Mouse (Mus musculus): Measurements from ENCODE around the gene Cant1. TPM values are rescaled to one million over a fixed set of nuclear protein-coding genes. Genes with fewer than 3 reads are reported as not detected.

Cant1 gene
- polyA plus RNA-seq, 1 experiment from 2014 or later: 31.4 TPM

GRCm38 (mm10) chr11:118414270-118414669 is 4.6 kb downstream of the Cant1 start:
- DNase-seq (no peak), ATAC-seq (ENCODE audit: insufficient read depth) (no peak)
- no peak overlapping the region for H3K27ac ChIP-seq (ENCODE audit: low read depth)
- H3K4me2 ChIP-seq: no peak overlapping the region
- 94% methylated on average over 5 of the region's 5 CpGs for WGBS
- H3K36me3 ChIP-seq (ENCODE audit: insufficient read depth): peaks cover 47% of the 10 kb centered on the region
- no peak overlapping the region for H3K9ac ChIP-seq
- no peaks in the 10 kb centered on the region for H3K27me3 ChIP-seq (ENCODE audit: insufficient read depth, low read length)
- no peak overlapping the region for H3K4me3 ChIP-seq (ENCODE audit: low read depth, low read length)
- H3K4me1 ChIP-seq (ENCODE audit: insufficient read depth): peaks cover 4% of the 10 kb centered on the region; the same call in 1 of the 2 replicates
- H3K9me3 ChIP-seq (ENCODE audit: low read depth, low read length): no peaks in the 10 kb centered on the region
- no peak for TF ChIP-seq CTCF (IDR thresholded peaks at IDR 0.05; ENCODE audit: low read depth)

DNA sequence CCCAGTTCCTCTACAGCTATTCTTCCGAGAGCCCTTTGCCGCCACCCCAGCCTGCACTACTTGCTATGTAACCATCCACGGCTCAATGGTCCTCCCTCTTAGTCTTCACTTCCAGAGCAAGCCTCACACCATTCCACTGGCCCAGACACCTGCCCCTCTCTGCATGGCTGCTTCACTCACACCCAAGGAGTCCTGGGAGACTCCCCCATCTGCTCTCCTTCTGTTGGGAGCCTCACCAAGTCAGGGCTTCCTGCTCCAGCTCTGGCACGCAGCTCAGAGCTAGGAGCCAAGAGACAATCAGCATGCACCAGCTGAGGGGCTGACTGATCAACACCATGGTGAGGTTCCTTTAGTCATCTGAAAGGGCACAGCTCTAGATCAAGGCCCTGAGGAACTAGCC is 5.8 kb downstream of the Cant1 start:
- Histone ChIP-seq H3K9ac (no peak overlapping the region), H3K36me3 (ENCODE audit: insufficient read depth) (peaks cover 54% of the 10 kb centered on the region), H3K27me3 (ENCODE audit: insufficient read depth, low read length) (no peaks in the 10 kb centered on the region), H3K9me3 (ENCODE audit: low read depth, low read length) (no peaks in the 10 kb centered on the region), H3K4me1 (ENCODE audit: insufficient read depth) (peaks cover 3% of the 10 kb centered on the region; the same call in 1 of the 2 replicates), H3K27ac (ENCODE audit: low read depth) (no peak overlapping the region), H3K4me3 (ENCODE audit: low read depth, low read length) (no peak overlapping the region), H3K4me2 (no peak overlapping the region)
- TF ChIP-seq CTCF (IDR thresholded peaks at IDR 0.05; ENCODE audit: low read depth): no peak
- WGBS: 84% methylated on average over 4 of the region's 4 CpGs
- no peak for ATAC-seq (ENCODE audit: insufficient read depth)
- DNase-seq: no peak

DNA sequence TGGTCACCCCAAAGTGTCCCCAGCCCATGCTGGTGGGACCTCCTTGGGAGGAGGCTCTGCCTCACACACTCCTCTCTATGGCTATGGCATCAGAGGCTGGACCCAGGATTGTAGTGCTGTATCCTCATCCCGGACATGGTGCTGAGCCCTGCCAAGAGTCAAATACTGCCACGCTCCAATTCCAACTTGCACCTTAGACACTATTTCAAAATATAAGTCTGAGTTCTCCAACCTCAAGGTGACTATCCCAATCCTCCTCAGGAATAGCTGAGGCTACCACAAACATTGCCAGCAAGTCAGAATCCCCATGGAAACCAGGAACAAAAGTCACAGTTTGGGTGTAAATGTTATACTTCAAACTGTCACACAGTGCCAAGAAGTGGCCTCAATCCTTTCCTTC is 6.3 kb downstream of the Cant1 start:
- no peak overlapping the region for H3K27ac ChIP-seq (ENCODE audit: low read depth)
- peaks cover 58% of the 10 kb centered on the region for H3K36me3 ChIP-seq (ENCODE audit: insufficient read depth)
- 85% methylated on average over 2 of the region's 2 CpGs for WGBS
- no peak overlapping the region for H3K4me3 ChIP-seq (ENCODE audit: low read depth, low read length)
- no peaks in the 10 kb centered on the region for H3K4me1 ChIP-seq (ENCODE audit: insufficient read depth)
- no peaks in the 10 kb centered on the region for H3K9me3 ChIP-seq (ENCODE audit: low read depth, low read length)
- H3K4me2 ChIP-seq: no peak overlapping the region
- no peak for ATAC-seq (ENCODE audit: insufficient read depth)
- TF ChIP-seq CTCF (IDR thresholded peaks at IDR 0.05; ENCODE audit: low read depth): no peak
- no peaks in the 10 kb centered on the region for H3K27me3 ChIP-seq (ENCODE audit: insufficient read depth, low read length)
- no peak for DNase-seq
- H3K9ac ChIP-seq: no peak overlapping the region

- no peak for TF ChIP-seq CTCF (IDR thresholded peaks at IDR 0.05; ENCODE audit: low read depth)
- DNase-seq: no peak
- 92% methylated on average over 8 of the region's 8 CpGs for WGBS
- no peak overlapping the region for H3K9ac ChIP-seq
- no peak for ATAC-seq (ENCODE audit: insufficient read depth)
- no peaks in the 10 kb centered on the region for H3K4me1 ChIP-seq (ENCODE audit: insufficient read depth)
- no peaks in the 10 kb centered on the region for H3K27me3 ChIP-seq (ENCODE audit: insufficient read depth, low read length)
- H3K9me3 ChIP-seq (ENCODE audit: low read depth, low read length): no peaks in the 10 kb centered on the region
- H3K36me3 ChIP-seq (ENCODE audit: insufficient read depth): peaks cover 71% of the 10 kb centered on the region
- H3K27ac ChIP-seq (ENCODE audit: low read depth): no peak overlapping the region
- H3K4me3 ChIP-seq (ENCODE audit: low read depth, low read length): no peak overlapping the region
- no peak overlapping the region for H3K4me2 ChIP-seq
These were observed 7.6 kb downstream of the Cant1 start for GRCm38 (mm10) chr11:118411271-118411670.

GRCm38 (mm10) chr11:118410479-118410878 is 8.4 kb downstream of the Cant1 start:
- TF ChIP-seq CTCF (IDR thresholded peaks at IDR 0.05; ENCODE audit: low read depth): no peak
- DNase-seq: no peak
- Histone ChIP-seq H3K4me3 (ENCODE audit: low read depth, low read length) (no peak overlapping the region), H3K4me1 (ENCODE audit: insufficient read depth) (no peaks in the 10 kb centered on the region), H3K27ac (ENCODE audit: low read depth) (no peak overlapping the region), H3K4me2 (no peak overlapping the region), H3K9me3 (ENCODE audit: low read depth, low read length) (no peaks in the 10 kb centered on the region), H3K27me3 (ENCODE audit: insufficient read depth, low read length) (no peaks in the 10 kb centered on the region), H3K9ac (no peak overlapping the region), H3K36me3 (ENCODE audit: insufficient read depth) (peaks cover 76% of the 10 kb centered on the region)
- no peak for ATAC-seq (ENCODE audit: insufficient read depth)
- 83% methylated on average over 10 of the region's 10 CpGs for WGBS

GRCm38 (mm10) chr11:118410073-118410444 is 8.8 kb downstream of the Cant1 start:
- Histone ChIP-seq H3K9ac (no peak overlapping the region), H3K9me3 (ENCODE audit: low read depth, low read length) (no peaks in the 10 kb centered on the region), H3K4me2 (no peak overlapping the region), H3K27ac (ENCODE audit: low read depth) (no peak overlapping the region), H3K27me3 (ENCODE audit: insufficient read depth, low read length) (no peaks in the 10 kb centered on the region), H3K4me3 (ENCODE audit: low read depth, low read length) (no peak overlapping the region), H3K36me3 (ENCODE audit: insufficient read depth) (peaks cover 72% of the 10 kb centered on the region), H3K4me1 (ENCODE audit: insufficient read depth) (no peaks in the 10 kb centered on the region)
- TF ChIP-seq CTCF (IDR thresholded peaks at IDR 0.05; ENCODE audit: low read depth): no peak
- ATAC-seq (ENCODE audit: insufficient read depth) (no peak), DNase-seq (no peak)
- 73% methylated on average over 1 of the region's 1 CpGs for WGBS

DNA sequence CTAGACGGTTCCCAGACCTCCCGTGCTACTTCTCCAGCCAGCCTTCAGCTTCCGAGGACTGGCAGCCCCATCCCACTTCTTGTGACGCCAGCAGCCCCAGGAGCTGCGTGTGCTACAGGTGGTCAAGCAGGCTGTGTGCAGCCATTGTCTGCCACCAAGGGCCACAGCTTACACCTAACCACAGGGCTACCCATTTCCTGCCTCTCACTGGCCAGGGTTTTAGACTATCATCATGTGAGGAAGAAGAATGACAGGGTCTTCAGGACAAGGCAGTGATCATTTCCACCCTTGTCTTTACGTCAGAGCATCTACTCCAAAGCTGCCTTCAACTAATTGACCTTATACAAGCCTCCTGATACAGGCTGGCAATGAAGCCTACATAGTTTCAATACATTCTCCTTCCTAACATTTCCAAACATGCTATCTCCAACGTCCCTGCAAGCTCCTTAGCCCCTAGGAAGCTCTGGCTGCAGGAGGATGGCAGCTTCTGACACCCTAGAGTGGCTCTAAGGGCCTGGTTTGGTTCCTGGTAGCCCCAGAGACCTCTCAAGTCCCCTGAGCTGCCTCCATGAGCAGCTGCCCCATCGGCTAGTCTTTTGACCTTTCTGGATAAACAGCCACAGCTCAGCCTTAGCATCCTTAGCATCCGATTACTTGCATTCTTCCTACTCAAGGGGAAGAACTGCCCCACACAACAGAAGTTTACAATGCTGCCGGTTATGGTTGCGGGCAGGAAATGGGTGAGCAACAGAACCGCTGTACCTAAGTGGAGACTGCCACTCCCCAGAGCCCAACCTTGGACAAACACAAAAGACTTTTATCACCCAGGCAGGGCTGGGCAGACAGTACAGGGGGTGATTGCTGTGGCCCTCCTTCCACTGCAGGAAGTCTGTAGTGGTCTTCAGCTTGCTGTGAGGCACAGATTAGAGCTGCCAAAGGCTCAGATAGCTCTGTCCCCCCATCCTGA is 9.5 kb downstream of the Cant1 start:
- Histone ChIP-seq H3K4me1 (ENCODE audit: insufficient read depth) (no peaks in the 10 kb centered on the region), H3K36me3 (ENCODE audit: insufficient read depth) (peaks cover 68% of the 10 kb centered on the region), H3K9me3 (ENCODE audit: low read depth, low read length) (no peaks in the 10 kb centered on the region), H3K9ac (no peak overlapping the region), H3K27me3 (ENCODE audit: insufficient read depth, low read length) (no peaks in the 10 kb centered on the region), H3K4me2 (no peak overlapping the region), H3K4me3 (ENCODE audit: low read depth, low read length) (no peak overlapping the region), H3K27ac (ENCODE audit: low read depth) (no peak overlapping the region)
- TF ChIP-seq CTCF (IDR thresholded peaks at IDR 0.05; ENCODE audit: low read depth): no peak
- DNase-seq: no peak
- 68% methylated on average over 12 of the region's 12 CpGs for WGBS
- no peak for ATAC-seq (ENCODE audit: insufficient read depth)

Measured in lung, embryonic 14.5 days (tissue).